Mouse (Mus musculus): ENCODE results near the gene Gbf1.

DNA sequence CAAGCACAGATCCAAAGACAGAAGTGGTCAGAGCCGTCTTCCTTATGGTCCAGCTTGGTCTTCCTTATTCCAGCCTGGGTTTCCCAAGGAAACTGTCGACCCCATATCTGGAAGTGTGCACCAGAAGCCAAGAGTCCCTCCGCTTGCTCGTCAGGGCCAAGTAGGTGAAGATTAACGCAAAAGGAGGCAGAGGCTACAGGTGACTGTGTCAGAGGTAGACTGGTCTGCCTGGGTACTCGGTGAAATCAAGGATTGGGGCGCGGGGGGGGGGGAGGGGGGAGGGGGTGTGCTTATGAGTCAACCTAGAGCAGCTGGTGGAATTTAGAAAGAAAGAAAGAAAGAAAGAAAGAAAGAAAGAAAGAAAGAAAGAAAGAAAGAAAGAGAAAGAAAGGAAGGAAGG is 21.0 kb upstream of the Gbf1 start:
- TF ChIP-seq CTCF (IDR thresholded peaks at IDR 0.05; ENCODE audit: low read depth) = no peak
- no peak for TF ChIP-seq EP300 (IDR thresholded peaks at IDR 0.05; ENCODE audit: low read depth)

Measured in liver, postnatal 0 days (tissue).